Mouse (Mus musculus): ENCODE results near the gene Nploc4.

The Nploc4 gene

DNA sequence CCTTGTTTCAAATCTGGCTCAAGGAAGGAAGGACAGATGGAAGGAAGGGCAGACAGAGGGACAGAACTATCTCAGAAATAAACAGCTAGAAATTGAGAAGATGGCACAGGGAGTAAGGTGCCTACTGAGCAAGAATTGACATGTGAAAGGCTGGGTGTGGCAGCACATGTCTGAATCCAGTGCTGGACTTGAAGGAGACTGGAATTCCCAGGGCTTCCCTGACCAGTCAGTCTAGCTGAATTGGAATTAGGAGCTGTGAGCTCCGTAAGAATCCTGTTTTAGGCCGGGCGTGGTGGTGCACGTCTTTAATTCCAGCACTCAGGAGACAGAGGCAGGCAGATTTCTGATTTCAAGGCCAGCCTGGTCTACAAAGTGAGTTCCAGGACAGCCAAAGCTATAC lies 95.8 kb downstream of the Nploc4 start:
- no peak for DNase-seq (ENCODE audit: low spot score)

DNA sequence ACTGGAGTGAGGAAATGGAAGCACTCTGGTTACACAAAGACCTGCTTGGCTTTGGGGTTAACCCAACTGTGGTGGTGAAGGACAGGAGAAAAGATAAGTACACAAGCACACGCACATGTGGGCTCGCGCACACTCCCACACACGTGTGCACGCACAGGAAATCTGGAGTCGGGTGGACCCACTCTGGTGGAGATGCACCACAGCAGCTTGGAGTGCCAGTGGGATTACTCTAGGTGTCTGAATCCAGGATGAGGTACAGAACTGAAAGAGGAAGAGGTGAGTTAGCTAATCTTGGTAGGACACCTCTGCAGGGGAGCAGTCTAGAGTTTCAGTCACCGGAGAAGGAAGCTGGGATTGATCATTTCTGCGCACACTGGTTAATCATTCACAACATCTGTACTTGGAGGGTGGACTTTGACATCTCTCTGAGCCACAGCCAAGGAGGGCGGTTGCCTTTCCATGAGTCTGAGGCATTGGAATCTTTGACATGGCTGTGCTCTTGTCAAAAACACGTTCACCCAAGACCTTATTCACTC lies 97.5 kb downstream of the Nploc4 start:
- DNase-seq (ENCODE audit: low spot score): no peak

DNA sequence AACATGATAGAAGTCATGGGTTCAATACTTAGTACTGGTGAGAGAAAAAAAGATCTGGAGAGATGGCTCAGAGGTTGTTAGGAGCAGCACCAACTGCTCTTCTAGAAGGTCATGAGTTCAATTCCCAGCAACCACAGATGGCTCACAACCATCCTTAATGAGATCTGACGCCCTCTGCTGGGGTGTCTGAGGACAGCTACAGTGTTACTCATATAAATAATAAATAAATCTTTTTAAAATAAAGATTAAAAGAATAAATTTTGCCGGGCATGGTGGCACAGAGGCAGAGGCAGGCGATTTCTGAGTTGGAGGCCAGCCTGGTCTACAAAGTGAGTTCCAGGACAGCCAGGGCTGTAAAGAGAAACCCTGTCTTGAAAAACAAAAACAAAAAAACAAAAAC lies 98.7 kb downstream of the Nploc4 start:
- no peak for DNase-seq (ENCODE audit: low spot score)

DNA sequence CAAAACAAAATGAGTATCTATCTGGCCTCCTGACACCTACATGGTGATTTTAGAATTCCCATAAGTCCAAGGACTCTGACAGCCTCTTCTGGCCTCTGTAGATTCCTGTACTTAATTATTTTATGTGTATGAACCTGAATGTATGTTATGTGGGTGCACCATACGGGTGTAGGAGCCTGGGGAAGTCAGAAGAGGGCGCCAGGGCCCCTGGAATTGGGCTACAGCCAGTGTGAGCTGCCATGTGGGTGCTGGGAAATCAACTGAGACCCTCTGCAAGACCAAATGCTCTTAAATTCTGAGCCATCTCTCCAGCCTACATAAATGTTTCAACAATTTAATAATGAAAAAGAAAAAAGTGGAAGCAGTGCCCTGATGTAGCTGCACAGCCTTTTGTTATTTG lies 100.1 kb downstream of the Nploc4 start:
- DNase-seq (ENCODE audit: low spot score): no peak

DNA sequence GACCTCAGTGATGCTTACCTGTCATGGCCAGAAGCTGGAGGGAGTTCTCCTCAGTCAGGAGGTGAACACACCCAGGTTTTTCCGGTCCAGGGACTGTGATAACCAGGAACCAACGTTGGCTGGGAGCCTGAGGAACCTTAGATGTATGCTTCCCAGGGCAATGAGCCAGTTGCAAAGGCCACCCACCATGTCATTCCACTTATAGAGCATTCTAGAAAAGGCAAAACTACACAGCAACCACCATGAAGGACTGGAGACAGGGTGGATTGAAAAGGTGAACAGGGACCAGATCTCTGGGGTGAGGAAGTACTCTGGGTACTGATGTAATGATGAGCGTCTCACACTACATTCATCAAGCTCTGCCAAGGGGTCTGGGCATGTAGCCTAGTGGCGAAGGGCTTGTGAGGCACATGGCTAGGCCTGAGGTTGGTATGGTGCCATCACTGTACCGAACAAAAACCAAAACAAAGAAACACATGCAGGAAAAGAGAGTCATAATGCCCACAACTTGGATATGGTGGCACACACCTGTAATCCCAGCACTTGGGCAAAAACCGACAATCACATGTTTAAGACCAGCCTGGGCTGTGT lies 102.0 kb downstream of the Nploc4 start:
- DNase-seq (ENCODE audit: low spot score): no peak

All from c-Kit-positive CD71-positive TER-119-positive erythroid progenitor cells, embryonic 14.5 days (primary cell).